Mouse (Mus musculus) intestine, embryonic 16.5 days (tissue): Measurements from ENCODE around the gene Mpl. TPM values are rescaled to one million over a fixed set of nuclear protein-coding genes. Genes with fewer than 3 reads are reported as not detected.
A peak's percentile ranks its signal among the peaks of the same experiment; 100 is the strongest.

Source experiments
- ATAC-seq: fragments of 200-750 bp; cut with Nextera tagmentation; 2 replicates; pipeline ENCODE4 v1.8.0; 2017; ENCODE audit warnings: moderate TSS enrichment, moderate library complexity
- H3K27ac ChIP-seq: fragments of 300-500 bp; sonication (generic); 2 replicates; pipeline ENCODE4 v1.5.1; 2014; ENCODE audit warnings: mild to moderate bottlenecking, low read length
- H3K27me3 ChIP-seq: fragments of 300-500 bp; sonication (generic); replicated peaks from 2 replicates; pipeline ENCODE4 v1.6.1; 2014; ENCODE audit warnings: low read length, control low read depth, mixed read lengths; ENCODE audit not compliant: control insufficient read depth, insufficient read depth
- H3K36me3 ChIP-seq: fragments of 300-500 bp; sonication (generic); 2 replicates; pipeline ENCODE4 v1.6.1; 2014; ENCODE audit warnings: low read length, control low read depth; ENCODE audit not compliant: control insufficient read depth, insufficient read depth
- H3K4me1 ChIP-seq: fragments of 300-500 bp; sonication (generic); 2 replicates; pipeline ENCODE4 v1.6.1; 2014; ENCODE audit warnings: low read length, control low read depth, mixed read lengths; ENCODE audit not compliant: control insufficient read depth, insufficient read depth
- H3K4me2 ChIP-seq: fragments of 300-500 bp; sonication (generic); 2 replicates; pipeline ENCODE4 v1.6.1; 2014; ENCODE audit warnings: low read depth, low read length, control low read depth
- H3K4me3 ChIP-seq: fragments of 300-500 bp; sonication (generic); 2 replicates; pipeline ENCODE4 v1.5.1; 2014; ENCODE audit warnings: mild to moderate bottlenecking, low read length
- H3K9ac ChIP-seq: fragments of 300-500 bp; sonication (generic); 2 replicates; pipeline ENCODE4 v1.6.1; 2014; ENCODE audit warnings: low read depth, low read length
- H3K9me3 ChIP-seq: fragments of 300-500 bp; sonication (generic); 2 replicates; pipeline ENCODE4 v1.6.1; 2016; ENCODE audit warnings: low read length, control low read depth; ENCODE audit not compliant: control insufficient read depth
- WGBS: fragments of 180-500 bp; shearing (Covaris S2); extraction: QIAGEN DNeasy Blood & Tissue Kit; methylation state at CpG from one replicate; pipeline ENCODE4 v1.1.7; 2014; 5-methylcytosine and 5-hydroxymethylcytosine counted together
- polyA plus RNA-seq: library from polyadenylated mRNA; unstranded; fragments of >200 nt; fragmentation: Nextera tagmentation; extraction: Ambion mirVana; gene quantifications from 2 replicates; pipeline ENCODE4 v1.2.1, GENCODE M21; 2015

Mpl gene
- polyA plus RNA-seq, 1 experiment from 2014 or later: 0.11 TPM

DNA sequence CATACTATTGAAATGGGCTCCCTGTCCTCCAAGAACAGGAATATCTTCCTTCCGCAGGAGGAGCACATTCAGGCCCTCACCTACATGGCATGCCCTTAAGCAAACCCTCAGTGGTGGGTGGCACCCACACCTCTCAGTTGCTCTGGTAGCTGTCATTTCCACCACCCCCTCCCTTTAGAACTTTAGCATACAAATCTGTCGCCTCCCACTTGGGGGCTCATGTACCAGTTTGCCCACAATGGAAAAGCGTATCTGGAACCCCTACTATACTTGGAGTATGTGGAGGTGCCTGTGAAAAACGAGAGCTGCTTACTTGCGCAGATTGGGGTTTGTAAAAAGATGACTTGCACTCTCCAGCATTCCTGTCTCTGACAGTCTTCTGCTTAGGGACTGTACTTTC, 41.0 kb downstream of the Mpl start:
- H3K9ac ChIP-seq: no peak overlapping the region
- no peaks in the 10 kb centered on the region for H3K9me3 ChIP-seq
- H3K27ac ChIP-seq: no peak overlapping the region
- no peak for ATAC-seq
- 92% methylated on average over 5 of the region's 5 CpGs for WGBS
- no peak overlapping the region for H3K4me3 ChIP-seq
- H3K36me3 ChIP-seq: peaks cover 20% of the 10 kb centered on the region
- no peak overlapping the region for H3K4me2 ChIP-seq
- H3K27me3 ChIP-seq: no peaks in the 10 kb centered on the region
- H3K4me1 ChIP-seq: peaks cover 4% of the 10 kb centered on the region

DNA sequence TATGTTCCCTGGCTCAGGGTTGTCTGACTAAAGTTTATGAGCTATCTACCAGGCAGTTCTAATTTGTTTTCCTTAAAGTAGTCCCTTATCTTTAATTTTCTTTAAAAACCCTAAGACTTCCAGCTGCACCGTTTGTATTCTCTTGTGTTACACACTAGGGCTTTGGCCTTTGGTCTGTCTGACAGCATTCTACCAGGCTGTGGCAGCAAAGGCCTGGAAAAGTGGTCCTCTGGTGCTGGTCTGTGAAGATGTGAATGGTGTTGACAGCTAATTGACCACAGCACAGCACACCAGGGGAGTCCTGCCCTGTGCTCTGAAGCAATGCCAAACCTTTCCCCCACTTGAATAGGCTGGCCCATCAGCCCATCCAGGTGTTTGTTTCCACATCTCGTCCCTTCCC, 41.5 kb downstream of the Mpl start:
- 72% methylated on average over 2 of the region's 2 CpGs for WGBS
- no peaks in the 10 kb centered on the region for H3K27me3 ChIP-seq
- peaks cover under 1% of the 10 kb centered on the region for H3K4me1 ChIP-seq
- ATAC-seq: no peak
- H3K4me3 ChIP-seq: no peak overlapping the region
- peaks cover 20% of the 10 kb centered on the region for H3K36me3 ChIP-seq
- H3K9ac ChIP-seq: no peak overlapping the region
- H3K4me2 ChIP-seq: no peak overlapping the region
- H3K9me3 ChIP-seq: no peaks in the 10 kb centered on the region
- no peak overlapping the region for H3K27ac ChIP-seq

DNA sequence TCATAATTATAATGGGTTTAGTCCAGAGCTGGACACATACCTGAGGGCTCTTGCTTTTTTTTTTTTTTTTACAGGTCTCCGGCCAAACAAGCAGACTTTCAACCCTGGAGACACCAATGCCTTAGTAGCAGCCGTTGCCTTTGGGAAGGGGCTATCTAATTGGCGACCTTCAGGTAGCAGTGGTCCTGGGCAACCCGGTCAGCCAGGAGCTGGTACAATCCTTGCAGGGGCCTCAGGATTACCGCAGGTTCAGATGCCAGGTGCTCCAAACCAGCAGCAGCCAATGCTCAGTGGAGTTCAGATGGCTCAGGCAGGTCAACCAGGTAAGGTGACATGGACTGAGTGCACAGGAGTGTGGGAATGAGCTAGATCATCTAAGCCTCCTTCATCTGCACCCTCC, 43.8 kb downstream of the Mpl start:
- 92% methylated on average over 5 of the region's 5 CpGs for WGBS
- H3K4me2 ChIP-seq: no peak overlapping the region
- H3K27ac ChIP-seq: no peak overlapping the region
- no peak overlapping the region for H3K9ac ChIP-seq
- H3K36me3 ChIP-seq: peaks cover 20% of the 10 kb centered on the region
- no peaks in the 10 kb centered on the region for H3K9me3 ChIP-seq
- peaks cover 7% of the 10 kb centered on the region; the same call in 1 of the 2 replicates for H3K4me1 ChIP-seq
- H3K27me3 ChIP-seq: no peaks in the 10 kb centered on the region
- no peak overlapping the region for H3K4me3 ChIP-seq
- ATAC-seq: no peak

DNA sequence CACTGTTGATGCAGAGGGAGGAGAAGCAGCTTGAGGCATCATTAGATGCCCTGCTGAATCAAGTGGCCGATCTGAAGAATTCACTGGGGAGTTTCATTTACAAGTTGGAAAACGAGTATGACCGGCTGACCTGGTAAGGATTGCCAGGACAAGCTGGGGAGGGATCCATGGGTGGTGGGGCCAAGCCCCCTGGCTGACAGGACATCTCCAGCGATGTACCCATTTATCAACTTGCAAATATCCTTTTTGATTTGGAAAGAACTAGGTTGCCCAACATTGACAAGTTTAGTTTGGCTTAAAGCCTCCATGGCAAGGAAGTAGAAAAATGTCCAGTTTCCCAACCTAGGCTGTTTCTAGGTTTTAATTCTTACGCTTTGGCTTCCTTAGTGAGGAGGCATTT, 46.4 kb downstream of the Mpl start:
- Histone ChIP-seq H3K27ac (no peak overlapping the region), H3K4me1 (peaks cover 15% of the 10 kb centered on the region), H3K9ac (no peak overlapping the region), H3K27me3 (no peaks in the 10 kb centered on the region), H3K4me2 (no peak overlapping the region), H3K9me3 (no peaks in the 10 kb centered on the region), H3K36me3 (peaks cover 20% of the 10 kb centered on the region), H3K4me3 (no peak overlapping the region)
- 90% methylated on average over 5 of the region's 5 CpGs for WGBS
- no peak for ATAC-seq

DNA sequence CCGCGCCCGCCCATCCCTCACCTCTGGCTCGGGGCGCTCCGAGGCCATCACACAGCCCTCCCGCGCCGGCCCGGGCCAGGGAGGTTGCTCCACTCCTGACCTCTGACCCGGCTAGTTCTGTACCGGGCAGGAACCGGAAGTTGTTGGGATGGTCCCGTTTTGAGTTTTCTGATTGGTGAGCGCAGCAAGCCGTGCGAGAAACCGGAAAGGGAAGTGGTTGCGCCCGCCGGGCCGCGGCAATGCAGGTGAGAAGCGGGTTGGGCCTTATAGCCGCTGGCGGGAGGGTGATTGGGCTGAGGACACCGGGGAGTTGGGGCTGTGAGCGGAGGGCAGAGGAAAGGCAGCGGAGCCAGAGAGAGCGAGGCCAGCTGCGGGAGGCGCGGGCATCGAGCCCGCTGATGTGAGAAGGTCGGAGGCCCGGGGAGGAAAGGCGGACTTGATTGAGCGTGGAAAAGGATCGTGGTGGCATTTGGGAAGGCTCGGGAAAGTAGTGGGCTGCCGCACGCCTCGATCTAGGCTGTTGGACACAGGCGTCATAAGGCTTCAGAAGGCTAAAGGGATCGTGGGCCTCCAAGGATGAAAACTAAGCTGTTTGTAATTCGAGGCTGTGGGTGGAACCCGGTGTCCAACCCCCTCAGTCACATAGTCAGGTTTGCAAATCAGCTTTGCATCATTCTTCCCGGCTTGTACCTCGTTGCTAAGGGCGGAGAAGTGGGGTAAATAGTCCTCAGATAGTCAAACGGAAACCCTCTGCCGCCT, 48.0 kb downstream of the Mpl start, which contains the start of the genes Szt2 and Med8:
TSS of gene Szt2 (minus strand) at position 132 of the 759 bp plus-strand sequence.
TSS of gene Med8 (plus strand) at position 196 of the 759 bp plus-strand sequence.
- peak within 1 kb of the TSS; percentile 67 for H3K27ac ChIP-seq
- peak within 1 kb of the TSS; percentile 90 for H3K4me3 ChIP-seq
- WGBS: under 1% methylated on average over 53 of the region's 53 CpGs
- H3K4me1 ChIP-seq: peaks cover 15% of the 10 kb centered on the region
- peak; percentile 98 for ATAC-seq
- H3K9ac ChIP-seq: peak within 1 kb of the TSS; percentile 91
- no peaks in the 10 kb centered on the region for H3K27me3 ChIP-seq
- peaks cover 11% of the 10 kb centered on the region for H3K36me3 ChIP-seq
- H3K9me3 ChIP-seq: no peaks in the 10 kb centered on the region
- peak within 1 kb of the TSS; percentile 68 for H3K4me2 ChIP-seq

DNA sequence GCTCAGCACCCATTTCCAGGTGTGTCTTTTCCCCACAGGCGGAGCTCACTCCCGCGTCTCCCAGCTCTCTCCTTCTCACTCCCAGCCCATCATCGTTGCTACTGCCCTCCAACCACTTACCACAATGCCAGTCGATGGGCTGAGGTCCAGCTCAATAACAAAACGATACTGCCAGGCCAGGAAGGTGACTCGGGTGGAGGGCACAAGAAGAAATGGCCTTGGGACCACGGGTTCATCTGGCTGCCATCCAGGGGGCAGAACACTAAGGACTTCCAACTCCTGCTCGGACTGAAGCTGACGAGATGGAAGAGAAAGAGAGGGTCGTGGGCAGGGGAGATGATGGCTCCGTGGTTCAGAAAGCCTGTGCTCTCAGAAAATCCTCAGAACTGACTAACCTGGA, 54.6 kb downstream of the Mpl start:
- WGBS: 90% methylated on average over 12 of the region's 12 CpGs
- H3K27me3 ChIP-seq: no peaks in the 10 kb centered on the region
- H3K4me1 ChIP-seq: no peaks in the 10 kb centered on the region
- H3K9ac ChIP-seq: no peak overlapping the region
- H3K4me3 ChIP-seq: no peak overlapping the region
- ATAC-seq: no peak
- H3K27ac ChIP-seq: no peak overlapping the region
- peaks cover 16% of the 10 kb centered on the region for H3K36me3 ChIP-seq
- no peaks in the 10 kb centered on the region for H3K9me3 ChIP-seq
- H3K4me2 ChIP-seq: no peak overlapping the region

DNA sequence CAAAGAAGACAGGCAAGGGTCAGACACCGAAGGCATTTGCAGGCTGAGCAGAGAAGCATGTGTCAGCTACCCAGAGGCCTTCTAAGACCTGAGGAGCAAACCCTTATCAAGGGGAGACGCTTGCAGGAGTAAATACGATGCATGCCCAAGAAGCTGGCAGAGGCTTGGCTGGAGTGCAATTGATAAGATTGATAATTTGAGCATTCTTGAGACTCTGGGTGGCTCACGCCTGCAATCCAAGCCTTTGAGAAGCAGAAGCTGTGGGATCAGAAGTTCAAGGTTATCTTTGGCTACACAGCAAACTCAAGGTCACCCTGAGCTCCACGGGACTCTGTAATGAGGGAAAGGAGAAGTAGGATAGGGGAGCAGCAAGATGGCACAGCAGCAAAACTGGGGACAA, 55.4 kb downstream of the Mpl start:
- no peaks in the 10 kb centered on the region for H3K9me3 ChIP-seq
- H3K27me3 ChIP-seq: no peaks in the 10 kb centered on the region
- H3K4me3 ChIP-seq: no peak overlapping the region
- H3K4me2 ChIP-seq: no peak overlapping the region
- H3K9ac ChIP-seq: no peak overlapping the region
- 88% methylated on average over 5 of the region's 5 CpGs for WGBS
- no peak for ATAC-seq
- no peak overlapping the region for H3K27ac ChIP-seq
- peaks cover 16% of the 10 kb centered on the region for H3K36me3 ChIP-seq
- no peaks in the 10 kb centered on the region for H3K4me1 ChIP-seq

DNA sequence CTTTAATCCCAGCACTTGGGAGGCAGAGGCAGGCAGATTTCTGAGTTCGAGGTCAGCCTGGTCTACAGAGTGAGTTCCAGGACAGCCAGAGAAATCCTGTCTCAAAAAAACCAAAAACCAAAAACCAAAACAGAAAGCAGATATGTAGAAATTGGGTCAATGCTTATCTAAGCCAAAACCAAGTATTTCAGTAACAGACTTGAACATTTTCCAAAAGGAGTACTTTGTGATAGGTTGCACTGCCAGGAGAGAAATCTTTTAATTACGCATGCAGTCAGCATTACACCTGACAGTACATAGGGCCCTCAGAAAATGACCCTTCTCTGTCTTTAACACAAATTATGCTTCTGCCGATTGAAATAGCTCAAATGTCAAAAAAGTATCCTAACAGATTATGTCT, 55.9 kb downstream of the Mpl start:
- 93% methylated on average over 3 of the region's 3 CpGs for WGBS

DNA sequence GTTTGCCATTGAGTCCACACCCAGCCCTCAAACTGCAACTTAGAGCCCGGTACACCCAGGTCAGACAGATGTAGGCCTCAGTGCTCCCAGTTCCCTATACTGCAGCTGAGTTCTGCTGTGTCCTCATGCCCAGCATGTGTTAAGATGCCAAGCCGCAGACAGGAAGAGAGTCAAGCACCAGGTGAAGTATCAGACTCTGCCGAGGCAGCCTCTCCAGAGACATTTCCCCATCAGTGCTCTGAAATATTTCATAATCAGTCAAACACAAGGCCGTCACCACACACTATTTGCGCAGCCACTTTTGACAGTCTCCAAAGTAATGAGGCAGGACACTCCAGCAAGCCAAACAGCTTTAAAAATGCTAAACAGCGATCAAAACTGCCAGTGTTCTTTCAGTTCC, 58.9 kb downstream of the Mpl start:
- Histone ChIP-seq H3K9ac (no peak overlapping the region), H3K9me3 (no peaks in the 10 kb centered on the region), H3K4me2 (no peak overlapping the region), H3K4me1 (0 out of 2 replicates have a peak, but pooled peaks cover 2% of the 10 kb centered on the region), H3K27ac (no peak overlapping the region), H3K4me3 (no peak overlapping the region), H3K36me3 (peaks cover 15% of the 10 kb centered on the region), H3K27me3 (no peaks in the 10 kb centered on the region)
- no peak for ATAC-seq
- WGBS: 92% methylated on average over 6 of the region's 6 CpGs

More for the DNA sequence above, 55.9 kb downstream of the Mpl start:
- Histone ChIP-seq H3K27ac (no peak overlapping the region), H3K9me3 (no peaks in the 10 kb centered on the region), H3K4me1 (0 out of 2 replicates have a peak, but pooled peaks cover under 1% of the 10 kb centered on the region), H3K27me3 (no peaks in the 10 kb centered on the region), H3K4me2 (no peak overlapping the region), H3K9ac (no peak overlapping the region), H3K36me3 (peaks cover 16% of the 10 kb centered on the region), H3K4me3 (no peak overlapping the region)
- ATAC-seq: no peak
